Mouse (Mus musculus): ENCODE data around the gene Aff1.

Gene Aff1

DNA sequence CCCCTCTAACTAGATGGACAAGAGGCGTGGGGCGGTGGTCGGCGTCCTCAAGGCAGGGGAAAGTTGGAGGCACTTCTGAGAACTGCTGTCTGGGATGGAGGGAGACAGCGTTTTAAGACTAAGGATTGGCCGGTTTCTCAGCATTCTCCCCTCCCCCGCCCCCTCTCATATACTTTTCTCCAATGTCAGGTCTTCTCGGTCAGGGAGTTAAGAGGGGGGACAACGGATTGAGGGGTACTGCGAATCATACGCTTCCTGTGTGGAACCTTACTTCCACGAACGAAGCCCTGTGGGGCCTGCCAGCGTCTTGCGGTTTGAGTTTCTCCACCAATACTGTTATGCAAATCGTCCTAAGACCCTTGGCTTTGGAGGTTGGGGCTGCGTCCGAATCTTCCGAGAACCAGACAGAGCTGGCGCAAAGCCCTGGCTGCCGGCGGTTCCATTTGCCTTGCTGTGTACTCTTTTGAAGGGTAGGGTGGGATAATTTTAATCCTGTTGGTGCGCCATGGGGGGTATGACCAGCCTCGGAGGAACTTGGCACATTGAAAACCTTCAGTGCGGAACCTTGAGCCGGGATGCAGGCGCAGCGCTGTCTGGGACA lies 967 bp downstream of the Aff1 start:
- peak; percentile 32 for DNase-seq (ENCODE audit: low spot score)

DNA sequence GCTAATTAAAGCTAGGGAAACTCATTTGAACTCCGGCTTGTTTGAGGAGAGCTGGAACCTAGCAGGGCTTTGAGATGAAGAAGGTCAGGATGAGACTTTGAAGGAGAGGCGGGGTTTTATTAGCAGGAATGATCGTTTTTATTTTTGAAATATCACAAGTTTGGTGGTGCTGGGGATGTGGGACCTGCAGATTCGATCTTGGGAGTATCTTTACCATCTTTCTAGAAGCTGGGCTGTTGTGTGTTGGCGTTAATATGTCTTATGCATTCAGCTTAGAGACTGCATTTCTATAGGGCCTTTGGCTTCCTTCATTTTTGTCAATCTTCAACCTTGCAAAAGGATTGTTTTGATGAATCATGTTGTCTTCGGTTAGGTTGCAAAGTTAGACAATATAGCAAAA lies 1.9 kb downstream of the Aff1 start:
- DNase-seq (ENCODE audit: low spot score) = no peak

DNA sequence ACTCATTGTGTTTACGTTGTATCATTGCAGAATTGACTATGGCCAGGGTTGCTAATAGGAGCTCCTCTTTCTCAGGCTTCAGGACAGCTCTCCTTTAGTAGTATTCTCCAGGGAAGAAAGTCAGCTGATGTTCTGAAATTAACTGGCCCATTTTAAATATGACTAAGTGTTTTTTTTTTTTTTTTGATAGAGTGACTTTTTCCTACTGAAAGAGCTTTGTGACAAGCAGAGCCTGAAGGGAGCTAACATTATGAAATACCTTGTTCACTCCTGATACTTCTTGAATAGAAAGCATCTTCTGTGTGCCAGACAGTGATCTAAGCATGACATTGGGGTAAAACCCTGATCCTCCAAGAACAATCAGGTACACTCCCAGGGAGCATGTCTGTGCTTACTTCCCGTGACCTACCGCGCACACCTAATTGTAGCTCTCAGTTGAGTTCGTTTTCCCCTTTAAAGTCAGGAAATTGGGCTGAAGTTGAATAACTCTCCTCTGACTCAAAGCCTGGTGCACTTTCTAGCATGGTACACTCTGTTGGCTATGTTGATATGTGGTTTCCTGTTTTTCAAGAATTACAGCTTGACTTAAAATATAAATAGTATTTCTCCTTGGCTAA lies 5.8 kb downstream of the Aff1 start:
- no peak for DNase-seq (ENCODE audit: low spot score)

DNA sequence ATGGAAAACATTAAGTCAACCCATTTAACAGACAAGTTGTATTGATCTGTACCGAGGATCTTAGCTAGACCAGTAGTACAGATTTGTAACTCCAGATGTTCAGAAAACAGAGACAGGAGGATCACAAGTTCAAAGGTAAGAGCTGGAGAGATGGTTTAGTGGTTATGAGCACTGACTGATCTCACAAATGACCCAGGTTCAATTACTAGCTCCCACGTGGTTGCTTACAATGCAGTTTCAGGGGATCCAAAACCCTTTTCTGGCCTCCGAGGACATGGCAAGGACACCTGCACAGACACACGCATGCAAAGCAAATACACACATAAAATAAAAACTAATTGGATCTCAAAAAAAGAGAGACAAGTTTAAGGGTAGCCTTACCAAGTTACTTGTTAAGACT lies 6.4 kb downstream of the Aff1 start:
- no peak for DNase-seq (ENCODE audit: low spot score)

DNA sequence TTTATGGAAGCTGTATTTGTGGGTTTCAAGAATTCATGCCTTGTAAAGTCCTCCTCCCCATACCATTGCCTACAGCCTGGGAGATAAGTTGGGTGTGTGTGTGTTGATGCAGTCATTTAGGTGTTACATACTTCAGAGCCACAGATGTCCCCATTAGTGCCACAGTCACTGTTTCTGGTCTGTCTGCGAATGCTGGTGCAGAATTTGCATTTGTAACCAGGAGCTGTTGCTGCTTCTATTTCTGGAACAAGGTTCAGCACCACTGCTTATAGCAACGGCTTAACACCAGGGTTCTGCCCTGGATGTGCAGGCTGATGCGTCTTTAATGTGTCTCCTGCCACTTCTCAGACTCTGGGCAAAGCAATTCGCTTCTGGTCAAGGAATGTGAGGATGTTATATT lies 7.4 kb downstream of the Aff1 start:
- DNase-seq (ENCODE audit: low spot score) = no peak

DNA sequence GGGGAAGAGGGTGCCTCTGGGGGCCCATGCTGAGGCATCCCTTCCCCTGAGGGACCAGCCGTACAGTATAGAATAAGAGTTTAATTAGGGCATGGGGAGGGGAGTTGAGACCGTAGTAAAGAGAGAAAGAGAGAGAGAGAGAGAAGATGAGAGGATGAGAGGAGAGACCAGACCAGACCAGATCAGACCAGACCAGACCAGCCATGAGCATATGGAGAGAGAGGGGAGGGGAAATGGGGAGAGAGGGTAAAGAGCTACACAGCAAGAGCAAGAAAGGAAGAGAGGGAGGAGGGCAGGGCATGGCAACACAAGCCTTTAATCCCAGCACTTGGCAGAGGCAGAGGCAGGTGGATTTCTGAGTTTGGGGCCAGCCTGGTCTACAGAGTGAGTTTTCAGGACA lies 8.5 kb downstream of the Aff1 start:
- no peak for DNase-seq (ENCODE audit: low spot score)

DNA sequence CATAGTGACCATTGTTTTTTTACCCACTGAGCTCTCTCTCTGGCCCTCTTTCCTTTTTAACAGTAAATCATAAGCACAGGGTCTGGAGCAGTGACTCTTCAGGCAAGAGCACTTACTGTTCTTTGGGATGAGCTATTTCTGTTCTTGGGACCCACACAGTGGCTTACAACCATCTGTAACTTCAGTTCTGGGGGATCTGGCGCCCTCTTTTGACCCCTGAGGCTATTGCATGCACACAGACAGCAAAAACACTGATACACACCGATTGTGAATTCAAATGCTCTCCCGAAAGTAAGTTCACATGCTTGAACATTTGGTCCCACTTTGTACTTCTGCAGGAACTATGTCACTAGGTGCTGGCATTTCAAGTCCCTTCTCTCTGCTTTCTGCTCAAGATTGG lies 9.3 kb downstream of the Aff1 start:
- DNase-seq (ENCODE audit: low spot score) = no peak

DNA sequence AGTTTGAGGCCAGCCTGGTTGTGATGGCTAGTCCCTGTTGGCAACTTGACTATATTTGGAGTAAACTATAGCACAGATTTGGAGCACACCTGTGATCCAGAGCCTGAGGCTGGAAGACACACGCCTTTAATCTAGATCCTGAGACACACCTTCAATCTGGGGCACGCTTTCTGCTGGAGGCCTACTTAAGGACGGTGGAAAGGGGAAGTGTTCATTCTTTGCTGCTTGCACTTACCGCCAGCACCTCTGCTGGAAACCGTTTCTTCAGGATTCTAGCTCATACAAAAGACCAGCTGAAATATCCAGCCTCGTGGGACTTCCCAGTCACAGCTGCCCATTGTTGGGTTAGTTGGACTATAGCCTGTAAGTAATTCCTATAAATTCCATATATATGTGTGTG lies 10.4 kb downstream of the Aff1 start:
- no peak for DNase-seq (ENCODE audit: low spot score)

DNA sequence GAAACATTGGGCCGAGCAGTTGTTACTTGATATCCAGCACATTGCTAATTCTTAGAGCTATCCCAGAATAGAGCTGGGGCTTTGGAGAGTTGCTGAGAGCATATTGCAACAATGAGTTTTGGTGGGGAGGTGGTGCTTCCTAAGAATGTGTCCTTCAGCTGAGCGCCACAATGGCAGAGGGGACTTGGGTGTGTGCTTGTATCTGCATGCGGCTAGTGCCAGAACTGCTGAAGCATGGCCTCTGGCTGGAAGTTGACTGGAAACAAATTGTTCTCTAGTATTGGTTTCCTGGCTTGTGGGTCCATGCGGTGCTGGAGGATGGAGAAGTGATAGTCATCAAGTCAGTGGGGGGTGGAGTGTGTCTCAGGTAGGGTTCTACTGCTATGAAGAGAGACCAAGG lies 13.2 kb downstream of the Aff1 start:
- DNase-seq (ENCODE audit: low spot score) = no peak

DNA sequence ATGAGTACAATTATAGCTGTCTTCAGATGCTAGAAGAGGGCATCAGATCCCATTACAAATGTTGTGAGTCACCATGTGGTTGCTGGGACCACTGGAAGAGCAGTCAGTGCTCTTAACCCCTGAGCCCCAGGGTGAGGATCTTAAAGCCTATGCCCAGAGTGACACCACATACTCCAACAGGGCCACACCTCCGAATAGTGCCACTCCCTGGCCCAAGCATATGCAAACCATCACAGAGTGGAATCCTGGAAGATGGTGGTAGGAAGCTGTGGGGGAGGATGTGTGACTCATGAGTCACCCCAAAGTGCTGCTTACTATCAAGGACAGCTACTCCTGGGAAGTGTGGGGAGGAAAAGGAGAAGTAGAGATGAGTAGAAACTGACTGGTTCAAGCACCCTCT lies 13.7 kb downstream of the Aff1 start:
- no peak for DNase-seq (ENCODE audit: low spot score)

DNA sequence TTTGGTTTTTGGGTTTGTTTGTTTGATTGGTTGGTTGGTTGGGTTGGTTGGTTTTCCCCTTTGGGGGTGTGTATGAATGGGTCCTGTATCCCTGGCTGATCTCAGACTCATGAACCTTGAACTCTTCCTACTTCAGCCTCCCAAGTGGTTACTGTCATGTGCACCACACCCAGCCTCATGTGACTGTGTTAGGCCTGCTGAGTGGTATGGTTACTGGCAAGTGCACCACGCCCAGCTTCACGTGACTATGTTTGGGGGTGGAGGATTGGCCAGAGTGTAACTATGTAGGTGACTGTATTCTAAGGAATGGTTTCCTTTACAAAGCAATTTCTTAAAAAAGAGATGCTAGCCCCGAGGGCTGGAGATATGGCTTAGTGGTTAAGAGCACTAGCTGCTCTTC lies 16.9 kb downstream of the Aff1 start:
- DNase-seq (ENCODE audit: low spot score) = no peak

DNA sequence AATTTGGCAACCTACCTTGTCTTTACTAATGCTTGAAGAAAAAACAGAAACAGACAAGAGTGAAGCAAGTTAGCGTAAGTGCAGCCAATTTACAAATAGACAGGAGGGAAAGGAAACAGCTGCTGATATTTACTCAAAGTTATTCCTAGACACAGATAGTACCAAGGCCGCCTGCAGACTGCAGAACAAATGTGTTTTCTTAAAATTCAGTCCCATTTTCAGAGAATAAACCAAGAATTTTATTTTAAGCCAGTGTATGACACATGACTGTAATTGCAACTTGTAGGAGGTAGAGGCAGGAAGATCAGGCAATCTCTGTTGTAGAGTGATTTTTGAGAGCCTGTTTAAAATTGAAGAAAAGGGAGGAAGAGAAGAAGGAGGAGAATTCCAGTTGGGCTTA lies 19.7 kb downstream of the Aff1 start:
- no peak for DNase-seq (ENCODE audit: low spot score)

DNA sequence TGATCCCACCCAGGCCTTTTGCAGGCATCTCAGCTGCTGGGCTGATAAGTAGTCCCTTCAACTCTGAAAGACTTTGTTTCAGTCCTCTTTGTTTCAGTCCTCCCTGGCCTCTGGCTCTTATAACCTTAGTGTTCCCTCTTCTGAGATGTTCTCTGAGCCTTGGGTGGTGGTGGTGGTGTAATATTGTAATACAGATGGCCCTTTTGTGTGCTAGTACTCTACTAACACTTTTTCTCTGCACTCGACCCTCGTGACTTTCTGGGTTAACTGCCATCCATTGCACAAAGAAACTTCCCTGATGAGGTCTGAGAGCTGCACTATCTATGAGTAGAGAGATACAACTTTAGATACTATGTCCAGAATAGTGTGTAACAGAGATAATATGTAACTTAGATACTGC lies 21.2 kb downstream of the Aff1 start:
- DNase-seq (ENCODE audit: low spot score) = no peak

DNA sequence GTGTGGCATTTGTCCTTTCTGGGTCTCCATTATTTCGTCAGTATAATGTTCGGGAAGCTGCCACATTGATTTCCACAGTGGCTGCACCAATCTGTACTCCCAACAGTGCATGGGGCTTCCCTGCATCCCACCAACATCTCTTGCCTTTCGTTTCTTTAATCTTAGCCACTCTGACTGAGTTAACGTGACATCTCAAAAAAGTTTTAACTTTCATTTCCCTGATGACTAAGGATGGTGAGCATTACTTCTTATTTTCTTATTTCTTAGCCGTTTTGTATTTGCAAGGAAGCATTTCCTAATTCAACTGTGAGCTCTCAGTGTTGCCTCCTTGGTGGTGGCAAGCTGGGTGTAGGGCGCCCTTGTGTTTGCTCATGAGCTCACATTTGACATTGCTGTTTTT lies 22.8 kb downstream of the Aff1 start:
- no peak for DNase-seq (ENCODE audit: low spot score)

DNA sequence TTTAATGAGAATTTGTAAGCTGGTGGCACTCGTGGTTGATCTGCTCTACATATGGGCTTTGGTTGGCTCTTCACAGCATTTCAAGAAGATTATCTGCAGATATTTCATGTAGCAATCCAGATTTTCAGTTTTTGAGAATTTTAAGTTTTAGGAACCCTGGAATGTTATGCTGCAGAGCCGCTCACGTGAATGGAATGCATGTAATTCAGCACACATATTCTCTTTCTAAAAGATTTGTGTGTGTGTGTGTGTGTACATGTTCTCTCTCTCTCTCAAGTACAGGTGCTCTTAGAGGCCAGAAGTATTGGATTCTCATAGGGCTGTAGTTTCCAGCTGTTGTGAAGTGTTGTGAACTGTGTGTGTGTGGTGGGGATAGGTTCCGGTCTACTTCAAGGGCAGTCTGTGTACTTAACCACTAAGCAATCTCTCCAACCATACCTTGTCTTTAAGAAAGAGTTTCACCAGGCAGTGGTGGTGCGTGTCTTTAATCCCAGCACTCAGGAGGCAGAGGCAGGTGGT lies 24.7 kb downstream of the Aff1 start:
- no peak for DNase-seq (ENCODE audit: low spot score)

DNA sequence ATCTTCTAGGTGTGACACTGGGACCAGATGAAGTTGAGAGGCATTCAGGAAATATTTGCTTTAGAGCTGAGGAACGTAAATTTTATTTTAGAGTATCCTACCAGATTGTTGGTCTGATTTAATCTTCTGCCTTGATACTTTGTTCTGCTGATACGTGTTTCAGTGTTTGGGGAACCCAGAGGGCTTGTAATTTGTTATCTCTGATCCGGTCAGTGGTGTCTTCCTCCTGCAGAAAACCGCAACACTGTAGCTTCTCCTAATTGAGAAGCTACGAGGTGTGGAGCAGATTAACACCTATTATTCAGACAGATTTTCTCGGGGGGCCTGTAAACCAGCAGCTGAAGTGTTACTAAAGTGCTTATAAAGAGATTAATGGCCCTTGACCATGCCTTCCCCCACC lies 27.0 kb downstream of the Aff1 start:
- no peak for DNase-seq (ENCODE audit: low spot score)

DNA sequence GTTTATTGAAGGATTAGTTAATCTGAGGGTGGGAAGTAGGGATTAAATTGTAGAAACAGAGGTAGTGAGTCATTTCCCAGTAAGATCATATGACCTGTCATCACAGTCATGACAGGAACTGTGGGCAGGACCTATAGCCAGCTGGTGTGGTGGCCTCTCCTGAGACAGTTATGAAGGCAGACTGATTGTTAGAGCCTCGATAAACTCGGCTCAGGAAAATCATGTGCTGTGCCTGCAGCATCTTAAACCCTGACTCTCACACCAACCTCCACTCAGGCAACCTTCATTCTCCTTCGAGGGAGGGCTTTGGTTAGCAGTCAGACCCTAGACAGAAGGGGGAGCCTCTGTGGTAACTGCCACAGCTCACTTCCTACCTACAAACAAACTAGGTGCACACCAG lies 27.7 kb downstream of the Aff1 start:
- DNase-seq (ENCODE audit: low spot score) = no peak

DNA sequence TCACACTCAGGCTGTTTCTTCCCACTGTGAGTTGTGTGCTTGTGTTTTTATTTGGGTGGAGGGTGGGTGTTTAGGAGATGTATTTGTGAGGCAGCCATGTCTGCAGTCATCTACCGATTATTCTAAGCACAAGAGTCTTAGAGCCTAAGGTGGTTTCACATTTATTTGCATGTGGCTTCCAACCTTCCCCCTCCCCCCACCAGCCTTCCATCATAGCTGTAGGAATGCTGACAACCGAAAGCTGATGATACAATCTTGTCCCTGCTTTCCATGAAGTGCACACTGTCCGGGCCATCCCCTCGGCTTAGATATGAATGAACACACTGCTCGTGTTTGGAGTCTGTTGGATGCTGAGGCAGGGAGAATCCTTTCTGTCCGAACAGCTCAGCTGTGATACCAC lies 28.8 kb downstream of the Aff1 start:
- no peak for DNase-seq (ENCODE audit: low spot score)

DNA sequence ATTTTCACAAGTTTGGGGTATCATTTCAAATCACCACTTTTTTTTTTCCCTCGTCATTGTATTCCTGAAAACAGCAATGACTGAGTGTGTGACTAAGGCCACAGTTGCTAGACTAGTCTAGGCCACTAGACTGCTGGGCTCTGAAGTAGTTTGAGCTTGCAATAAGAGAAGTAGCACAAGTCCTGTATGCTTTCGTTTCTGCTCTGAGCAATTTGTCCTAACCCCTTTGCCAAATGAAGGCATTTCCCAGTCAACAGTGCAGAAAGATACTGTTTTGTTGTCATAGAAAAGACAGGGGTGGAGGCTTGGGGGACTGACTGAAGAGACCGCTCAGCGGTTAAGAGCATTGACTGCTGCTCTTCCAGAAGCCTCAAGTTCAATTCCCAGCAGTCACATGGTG lies 29.3 kb downstream of the Aff1 start:
- no peak for DNase-seq (ENCODE audit: low spot score)

DNA sequence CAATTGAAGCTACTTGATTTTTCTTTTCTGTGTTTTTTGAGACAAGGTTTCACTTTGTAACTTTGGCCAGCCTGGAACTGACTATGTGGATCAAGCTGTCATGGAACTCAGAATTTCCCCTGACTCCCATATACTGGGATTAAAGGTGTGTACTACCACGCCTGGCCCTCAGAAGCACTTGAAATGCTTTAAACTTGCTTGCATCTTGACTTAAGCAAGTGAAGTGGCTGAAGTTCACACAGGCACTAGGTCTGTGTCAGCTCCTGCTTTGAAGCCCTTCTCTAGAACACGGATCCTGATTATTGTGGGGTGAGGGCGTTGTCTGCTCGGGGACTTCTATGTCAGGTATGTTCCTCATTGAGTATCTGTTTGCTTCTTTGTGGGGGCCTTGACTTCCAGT lies 30.5 kb downstream of the Aff1 start:
- DNase-seq (ENCODE audit: low spot score) = no peak

DNA sequence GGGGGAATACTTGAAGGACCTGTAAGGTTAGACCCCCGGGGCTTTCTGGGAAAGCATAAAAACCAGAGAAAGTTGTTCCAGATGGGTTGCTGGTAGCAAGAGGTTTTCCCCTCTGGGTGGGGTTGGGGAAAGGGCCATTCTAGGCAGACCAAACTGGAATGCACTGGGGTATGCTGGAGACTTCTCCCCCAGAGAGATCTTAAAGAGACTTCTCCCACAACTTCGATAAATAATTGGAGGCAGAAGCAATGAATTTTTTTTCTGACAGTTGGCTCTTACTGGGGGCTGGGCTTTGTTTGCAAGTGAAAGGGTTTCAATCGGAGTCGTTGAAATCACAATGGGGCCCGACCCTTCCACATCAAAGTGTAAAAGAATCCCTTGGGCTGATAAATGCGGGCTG lies 32.2 kb downstream of the Aff1 start:
- DNase-seq (ENCODE audit: low spot score) = no peak

DNA sequence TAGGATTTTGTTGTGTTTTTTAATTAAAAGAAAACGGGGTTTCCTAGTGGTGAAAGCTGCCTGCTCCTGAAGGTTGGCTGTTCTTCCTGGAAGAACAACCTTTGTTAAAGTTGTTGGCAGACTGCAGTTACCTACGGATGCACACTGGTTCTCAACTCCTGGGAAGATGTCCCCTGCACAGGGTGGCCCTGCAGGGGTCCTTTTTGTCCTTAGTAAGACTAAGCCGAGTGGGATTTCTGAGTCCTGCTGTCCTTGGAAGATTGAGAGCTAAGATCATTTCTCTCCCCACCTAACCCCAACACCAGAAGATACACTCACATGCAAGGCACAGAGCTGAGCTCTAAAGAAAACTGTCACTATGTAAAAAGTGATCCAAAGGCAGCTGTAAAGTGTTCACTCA lies 32.6 kb downstream of the Aff1 start:
- no peak for DNase-seq (ENCODE audit: low spot score)

DNA sequence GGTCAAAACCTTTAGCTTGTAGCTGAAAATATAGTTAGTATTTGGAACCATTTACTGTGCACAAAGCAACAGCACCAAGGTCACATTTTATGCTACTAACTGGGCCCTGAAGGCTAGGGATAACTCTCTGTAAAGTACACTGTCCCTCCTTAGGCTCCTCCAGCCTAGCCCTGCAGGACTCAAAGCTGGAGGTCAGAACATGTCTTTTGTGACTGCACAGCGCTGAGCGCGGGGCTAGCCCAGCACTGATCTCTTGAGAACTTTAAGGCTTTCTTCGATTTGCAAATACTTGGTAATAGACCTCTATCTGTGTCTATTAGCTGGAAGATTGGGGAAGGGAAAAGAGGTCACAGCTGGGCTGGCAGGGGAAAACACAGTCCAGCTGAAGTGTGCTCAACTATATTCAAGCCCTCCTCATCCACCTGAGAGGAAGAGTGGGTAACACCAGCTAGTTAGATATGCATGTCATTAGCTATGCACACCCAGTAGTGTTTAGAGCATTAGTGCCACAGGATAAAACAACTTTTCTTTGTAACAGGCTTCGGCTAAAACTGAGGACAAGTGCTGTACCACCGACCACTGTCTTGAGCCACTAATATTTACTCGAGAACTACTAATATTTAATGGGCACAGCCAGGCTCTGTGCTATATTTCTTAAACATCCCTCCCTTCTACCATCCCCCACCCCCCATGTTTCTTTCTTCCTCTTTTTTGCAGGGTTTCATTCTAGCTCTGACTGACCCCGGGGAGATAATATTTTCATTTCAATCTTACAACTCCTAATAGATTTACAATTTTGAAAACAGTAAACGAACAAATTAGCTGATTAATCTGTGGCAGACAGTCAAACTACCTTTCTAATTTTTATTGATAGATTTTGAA lies 33.3 kb downstream of the Aff1 start:
- DNase-seq (ENCODE audit: low spot score) = no peak
